Mouse (Mus musculus) lung, postnatal 0 days (tissue): ENCODE results near the gene Oprl1.

ENCODE experiments used
- CTCF ChIP-seq: IDR thresholded peaks from 2 replicates; pipeline ENCODE4 v1.5.1; 2016; ENCODE audit warnings: antibody characterized with exemption, mild to moderate bottlenecking
- EP300 ChIP-seq: IDR thresholded peaks from 2 replicates; pipeline ENCODE4 v1.6.1; 2016; ENCODE audit warnings: antibody characterized with exemption, mild to moderate bottlenecking, control low read depth

GRCm38 (mm10) chr2:181730051-181730450 is 15.2 kb downstream of the Oprl1 start:
- TF ChIP-seq CTCF (no peak), EP300 (no peak)
